Mouse (Mus musculus) embryonic facial prominence, embryonic 10.5 days (tissue): Measurements from ENCODE around the gene Ptpn18. TPM values are rescaled to one million over a fixed set of nuclear protein-coding genes. Genes with fewer than 3 reads are reported as not detected.

Experiments used
- microRNA-seq: library from miRNA; unstranded; fragments of <30 nt; microRNA quantifications from one replicate; pipeline ENCODE4, GENCODE M21; 2017
- polyA plus RNA-seq: library from polyadenylated mRNA; unstranded; fragments of >200 nt; fragmentation: Nextera tagmentation; extraction: Ambion mirVana; gene quantifications from 2 replicates; pipeline ENCODE4 v1.2.1, GENCODE M21; 2016

The Ptpn18 gene
- polyA plus RNA-seq, 1 experiment from 2014 or later = 4.5 TPM

Small RNA genes within 50 kb of the gene (microRNA-seq; reads per million reads assigned to microRNA genes)
- 8.2 reads per million, percentile 19 among the genes with 10 or more reads in this experiment for gene Mir5103

Other genes starting within 250 kb of the Ptpn18 start
- 55.1 and 57.6 TPM in 2 replicates for gene Ccdc115, start 20.1 kb upstream of the Ptpn18 start, polyA plus RNA-seq
- 123 and 124 TPM in 2 replicates for gene Imp4, start 19.9 kb upstream of the Ptpn18 start, polyA plus RNA-seq
- not detected in 2 replicates for gene Prss39, start 38.6 kb downstream of the Ptpn18 start, polyA plus RNA-seq
- gene Cfc1, start 75.9 kb downstream of the Ptpn18 start, polyA plus RNA-seq = 0.29 TPM in 1 of 2 replicates, not detected in the other
- gene Prss40, start 101.2 kb downstream of the Ptpn18 start, polyA plus RNA-seq = not detected in 2 replicates
- gene Amer3, start 119.9 kb downstream of the Ptpn18 start, polyA plus RNA-seq = 0.64 TPM in 2 replicates